Mouse (Mus musculus) heart, postnatal 4 days (tissue): ENCODE measurements around the gene Tspan5. TPM values are rescaled to one million over a fixed set of nuclear protein-coding genes. Genes with fewer than 3 reads are reported as not detected.

ENCODE experiments used
- DNase-seq: peaks from one replicate; pipeline ENCODE4 v3.0.0; 2021
- total RNA-seq, 2 experiments: library from RNA; stranded (reverse); gene quantifications; 2 replicates each; pipeline ENCODE4 v1.2.3; 2021

The Tspan5 gene
- total RNA-seq, 2 experiments from 2014 or later: 11.5 to 11.6 TPM

DNA sequence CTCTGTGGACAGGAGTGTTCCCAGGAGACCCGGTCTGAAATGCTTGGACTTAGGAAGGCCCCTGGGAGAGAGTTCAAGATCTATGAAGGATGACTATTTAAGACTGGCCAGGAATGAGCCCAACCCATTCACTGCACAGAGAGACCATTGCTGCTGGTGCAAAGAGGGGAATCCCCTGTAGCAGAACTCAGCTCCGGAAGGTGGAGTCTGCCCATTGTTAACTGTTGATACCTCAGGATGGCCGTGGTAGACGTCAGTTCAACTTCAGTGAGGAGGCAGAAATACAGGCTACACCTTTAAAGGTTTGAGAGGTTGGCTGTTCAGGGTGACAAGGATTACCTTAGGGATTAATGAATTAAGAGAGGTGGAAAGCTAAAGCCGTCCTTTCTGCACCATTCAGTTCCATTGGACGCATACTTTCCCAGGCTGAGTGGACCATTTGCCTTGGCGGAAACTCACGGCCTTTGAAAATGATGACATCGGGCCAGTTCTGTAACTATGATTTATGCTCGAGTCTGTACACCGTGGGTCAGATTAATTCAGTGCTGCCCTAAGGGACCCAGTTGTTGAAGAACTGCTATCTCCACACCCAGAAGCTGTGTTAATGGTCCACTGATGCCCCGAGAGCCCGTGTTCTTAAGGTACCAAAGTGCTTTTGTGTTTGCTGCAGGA, 71.3 kb downstream of the Tspan5 start:
- DNase-seq: no peak

DNA sequence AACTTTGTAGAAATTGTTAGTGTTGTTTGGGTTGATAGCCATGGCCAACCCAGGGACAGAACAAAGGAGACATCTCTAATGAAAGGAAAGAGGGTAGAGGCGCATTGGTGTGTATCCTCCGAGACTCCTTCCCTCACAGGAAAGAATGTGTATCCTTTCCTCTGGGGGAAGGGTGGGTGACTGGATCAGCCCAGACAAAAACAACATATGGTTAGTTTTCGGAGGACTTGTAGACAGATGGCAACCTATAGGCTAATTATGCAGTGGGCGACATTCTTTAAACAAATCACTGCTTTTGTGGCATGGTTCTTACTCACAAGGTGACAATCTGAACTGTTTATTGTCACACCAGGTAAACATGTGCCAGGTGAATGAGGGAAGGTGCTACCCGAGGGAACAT, 72.5 kb downstream of the Tspan5 start:
- DNase-seq: no peak

DNA sequence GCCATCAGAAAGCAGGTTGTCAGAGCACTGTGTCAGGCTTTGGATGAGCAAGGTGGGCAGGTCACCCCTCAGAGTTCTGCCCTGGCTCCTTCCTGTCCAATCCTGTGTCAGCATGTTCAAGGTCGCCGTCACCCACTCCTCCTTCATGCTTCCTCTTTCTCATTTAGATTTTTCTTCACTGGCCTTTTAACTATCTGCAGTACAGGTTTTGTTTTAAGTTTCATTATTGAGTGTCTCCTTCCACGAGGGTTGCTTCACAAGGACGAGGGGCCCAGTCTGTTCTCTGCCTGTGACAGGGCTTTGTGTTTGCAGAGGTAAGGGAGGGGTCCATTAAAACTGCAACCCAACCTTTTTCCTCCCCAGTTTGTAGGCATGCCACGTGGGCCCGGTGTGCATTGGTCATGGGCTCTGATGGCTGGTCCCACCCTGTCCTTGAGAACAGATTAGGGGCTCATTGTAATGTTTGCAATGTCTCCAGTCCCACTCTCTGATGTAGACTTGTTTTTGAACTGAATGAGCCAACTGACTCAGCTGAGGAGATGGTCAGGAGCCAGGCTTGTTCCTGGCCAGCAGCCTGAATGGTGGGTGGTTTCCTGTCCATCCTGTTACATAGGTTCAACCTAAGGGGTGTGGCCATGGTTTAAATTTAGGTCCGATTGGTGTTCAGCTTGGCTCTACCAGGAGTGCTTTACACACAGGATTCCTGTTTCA, 73.3 kb downstream of the Tspan5 start:
- peak; percentile 55 for DNase-seq

DNA sequence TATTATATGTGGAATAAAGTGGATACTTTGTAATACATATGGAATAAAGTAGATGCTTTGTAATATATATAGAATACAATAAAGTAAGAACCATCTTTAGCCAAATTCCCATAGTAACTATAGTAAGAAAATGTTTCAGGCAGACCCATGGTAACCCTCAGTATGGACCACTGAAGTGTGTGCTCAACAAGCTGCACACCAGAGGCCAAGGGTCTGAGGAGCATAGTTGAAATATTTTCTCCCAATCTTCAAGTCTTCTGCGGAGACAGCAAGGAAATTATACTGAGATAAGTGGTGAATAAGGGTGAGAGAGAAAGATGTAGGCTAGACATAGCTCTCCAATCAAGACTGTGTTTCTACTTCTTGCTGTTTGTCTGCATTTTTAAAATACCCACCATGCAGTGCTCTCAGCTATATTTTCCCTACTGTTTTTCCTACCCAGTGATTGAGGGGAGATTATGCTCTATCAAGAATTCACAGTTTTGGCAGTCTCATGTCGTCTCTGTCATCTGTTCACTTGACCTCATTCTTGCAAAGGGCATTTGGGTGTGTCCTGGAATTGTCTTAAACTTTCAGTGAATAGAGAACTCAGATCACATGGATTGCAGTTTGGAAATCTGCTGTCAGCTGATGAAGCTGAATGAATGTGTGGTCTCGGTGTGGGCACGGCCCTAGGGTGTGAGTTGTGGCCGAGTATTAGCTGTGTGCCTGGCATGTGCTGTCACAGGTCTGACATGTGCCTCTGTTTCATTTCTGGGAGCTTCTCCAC, 75.1 kb downstream of the Tspan5 start:
- DNase-seq: no peak

DNA sequence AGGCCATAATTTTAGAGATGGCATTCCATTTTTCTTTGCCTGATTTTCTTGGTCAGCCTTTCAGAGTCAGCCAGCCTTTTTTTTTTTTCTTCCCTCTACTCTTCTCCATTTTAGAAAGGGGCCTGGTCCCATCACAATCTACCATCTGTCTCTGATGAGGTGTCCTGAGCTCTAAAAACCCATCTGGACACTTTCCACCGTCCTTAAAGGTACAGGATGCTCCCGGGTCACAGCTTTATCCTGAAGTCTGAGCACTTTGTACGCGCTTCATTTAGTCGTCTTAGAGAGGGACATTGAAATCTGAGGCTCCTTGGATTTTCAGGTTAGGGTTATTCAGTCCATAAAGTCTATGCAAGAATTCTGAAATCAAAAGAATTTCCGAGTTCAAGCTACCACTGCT, 77.9 kb downstream of the Tspan5 start:
- DNase-seq: no peak

DNA sequence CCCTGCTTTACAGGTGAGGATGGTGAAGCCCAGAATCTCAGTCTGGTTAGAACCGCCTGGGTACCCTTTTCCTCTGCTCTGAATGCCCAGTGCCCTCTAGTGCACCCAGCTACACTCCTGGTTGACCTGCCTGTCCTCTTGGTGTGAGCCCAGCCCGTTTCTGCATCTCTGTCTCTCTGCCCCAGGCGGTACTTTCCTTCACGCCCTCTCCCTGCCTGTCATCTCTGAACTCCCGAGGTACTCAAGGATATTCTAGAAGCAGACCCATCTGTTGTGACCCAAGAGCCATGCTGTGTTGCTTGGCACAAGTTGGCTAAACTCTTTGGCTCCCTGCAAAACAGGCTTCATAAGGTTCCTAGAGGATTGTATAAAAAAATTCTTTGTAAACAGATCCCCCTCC, 78.3 kb downstream of the Tspan5 start:
- no peak for DNase-seq

DNA sequence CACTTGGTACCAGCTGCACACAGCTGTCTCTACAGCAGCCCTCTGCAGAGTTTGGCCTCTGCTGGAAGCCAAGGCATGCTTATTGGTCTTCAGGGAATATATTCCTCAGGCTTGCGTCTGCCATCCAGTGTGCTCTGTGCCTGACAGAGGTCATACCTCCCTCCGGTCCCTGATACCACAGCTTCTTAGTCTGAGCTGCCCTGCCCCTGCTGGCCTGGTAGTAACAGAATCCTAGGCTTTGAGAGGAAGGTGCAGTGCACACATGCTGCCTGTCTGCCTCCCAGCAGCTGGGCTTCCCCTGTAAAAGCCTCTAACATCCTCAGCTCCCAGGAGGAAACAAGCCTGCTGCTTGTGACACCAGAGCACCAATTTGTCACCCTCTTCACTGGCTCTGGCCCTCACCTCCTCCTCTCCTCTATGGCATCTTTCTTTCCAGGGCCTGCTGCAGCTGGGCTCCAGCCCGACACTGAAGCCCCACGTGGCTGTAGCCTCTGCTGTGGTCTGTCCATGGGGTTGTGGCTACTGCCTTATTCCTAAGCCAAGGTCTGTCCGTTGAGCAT, 80.0 kb downstream of the Tspan5 start:
- DNase-seq: no peak

DNA sequence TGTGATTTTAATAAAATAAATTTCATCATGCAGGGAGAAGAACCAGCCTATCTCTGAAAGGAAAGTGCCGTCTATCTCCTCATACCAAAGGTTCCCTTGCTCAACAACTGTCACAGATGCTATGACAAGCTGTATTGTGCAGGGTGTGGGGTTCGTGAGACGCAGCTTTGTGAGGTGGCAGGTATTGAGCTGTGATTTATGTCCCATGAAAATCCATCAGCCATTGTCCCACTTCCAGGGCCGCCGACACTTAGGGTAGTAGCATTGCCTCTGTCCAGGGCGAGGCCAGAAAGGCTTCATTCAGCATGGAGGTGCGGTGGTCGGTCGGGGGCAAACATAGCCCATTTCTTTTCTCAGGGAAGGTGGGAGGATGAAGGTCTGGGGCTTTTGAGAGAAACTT, 81.9 kb downstream of the Tspan5 start:
- DNase-seq: no peak

DNA sequence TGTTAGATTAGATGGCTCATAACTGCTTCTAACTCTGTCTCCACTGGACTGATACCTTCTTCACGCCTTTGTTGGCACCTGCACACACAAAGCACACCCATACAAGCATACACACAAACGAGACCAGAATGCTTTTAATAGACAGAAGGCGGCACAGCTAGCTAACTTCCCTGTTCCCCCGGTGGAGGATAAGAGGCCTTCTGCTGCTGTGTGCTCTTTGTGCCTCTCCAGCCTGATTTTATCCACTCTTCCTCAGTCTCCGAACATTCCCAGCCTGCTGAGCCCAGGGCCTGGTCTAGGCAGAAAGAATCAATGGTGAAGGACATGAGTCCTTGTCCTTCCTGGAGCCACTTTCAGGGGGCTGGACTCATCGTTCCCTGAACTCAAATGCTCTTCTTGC, 83.3 kb downstream of the Tspan5 start:
- no peak for DNase-seq

DNA sequence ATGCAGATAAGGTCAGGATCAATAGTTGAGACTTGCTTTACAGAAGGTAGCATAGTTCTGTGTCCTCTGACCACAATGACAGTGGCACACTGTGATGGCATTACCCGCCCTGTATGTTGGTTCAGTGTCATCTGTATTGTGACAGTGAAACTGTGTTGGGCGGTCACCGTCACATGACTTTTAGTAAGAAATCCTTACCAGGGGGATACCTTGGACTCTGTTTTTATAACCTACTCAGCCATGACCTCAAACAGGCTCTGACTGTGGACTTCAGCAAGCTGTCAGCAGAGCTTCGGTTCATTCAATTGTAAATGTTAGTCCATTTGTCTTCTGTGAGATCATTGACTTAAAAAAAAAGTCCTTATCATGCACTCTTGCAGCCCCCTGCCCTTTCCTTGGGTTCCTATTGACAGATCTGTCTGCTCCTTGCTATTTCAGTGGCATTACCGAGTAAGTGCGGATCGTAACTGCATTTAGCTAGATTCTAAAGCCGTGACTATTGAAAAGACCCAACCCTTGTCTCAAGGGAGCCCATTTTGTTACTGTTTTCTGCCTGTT, 84.3 kb downstream of the Tspan5 start:
- no peak for DNase-seq

DNA sequence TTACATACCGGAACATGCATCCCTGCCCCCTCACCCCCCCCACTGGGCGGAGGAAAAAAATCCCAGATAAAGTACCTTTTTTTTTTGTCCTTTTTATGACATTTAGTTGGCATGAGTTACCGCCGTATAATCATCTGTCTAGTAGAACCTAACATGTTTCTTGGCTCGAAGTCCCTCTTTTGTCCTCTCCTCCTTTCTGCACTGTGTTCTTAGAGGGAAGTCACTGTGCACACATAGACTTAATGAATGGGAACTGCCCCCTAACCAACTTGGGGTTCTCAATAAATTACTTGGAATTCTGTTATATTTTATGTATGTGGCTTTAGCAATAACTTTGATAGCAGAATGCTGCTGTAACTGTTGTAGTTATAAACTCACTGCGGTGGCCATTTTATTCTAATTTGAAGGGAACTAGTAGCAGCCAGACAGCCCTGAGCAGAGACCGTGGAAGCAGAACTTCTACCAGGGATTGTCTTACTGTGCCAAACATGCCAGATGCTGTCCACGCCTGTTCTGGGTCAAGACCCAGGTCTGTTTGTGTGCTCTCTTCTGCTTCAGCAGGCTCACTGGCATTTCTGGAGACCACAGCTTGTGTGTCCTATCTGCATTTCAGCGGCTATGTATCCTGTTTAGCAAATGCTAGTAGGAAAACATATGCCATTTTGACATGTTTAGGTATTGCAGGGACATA, 91.0 kb downstream of the Tspan5 start:
- no peak for DNase-seq

DNA sequence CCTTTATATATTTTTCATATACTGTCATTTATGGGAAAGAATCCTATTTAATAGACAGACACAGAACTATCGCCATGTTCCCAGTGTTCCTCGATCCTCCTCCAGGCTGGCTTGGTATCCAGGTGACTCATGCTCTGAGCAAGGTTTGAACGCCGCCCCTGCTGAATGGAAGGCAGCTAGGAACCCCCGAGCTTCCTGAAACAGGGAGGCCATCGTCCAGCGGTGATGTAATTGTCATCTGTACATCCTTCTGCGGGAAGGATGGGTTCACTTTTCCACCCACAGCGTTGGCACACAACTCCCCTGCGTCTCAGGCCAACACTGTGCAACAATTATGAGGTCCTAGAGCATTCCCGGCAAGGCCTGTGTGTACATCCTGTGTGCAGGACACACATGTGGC, 92.2 kb downstream of the Tspan5 start:
- no peak for DNase-seq

DNA sequence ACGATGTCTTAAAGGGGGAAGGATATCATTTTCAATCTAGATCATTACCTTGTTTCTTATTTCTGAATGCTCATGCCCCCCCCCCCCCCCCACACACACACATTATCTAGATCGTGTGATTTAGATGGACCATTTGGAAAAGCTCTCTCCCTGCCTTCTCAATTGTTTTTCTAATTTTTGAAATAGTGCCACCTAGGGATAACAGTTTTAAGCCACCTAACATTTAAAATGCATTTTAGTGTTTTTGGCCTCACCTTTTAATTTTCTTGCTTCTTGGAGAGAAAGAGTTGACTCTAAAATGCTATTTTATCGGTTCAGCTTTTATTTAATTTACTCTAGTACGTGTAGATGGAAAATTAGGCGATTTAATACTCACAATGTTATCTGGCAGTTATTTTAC, 94.9 kb downstream of the Tspan5 start:
- DNase-seq: no peak

DNA sequence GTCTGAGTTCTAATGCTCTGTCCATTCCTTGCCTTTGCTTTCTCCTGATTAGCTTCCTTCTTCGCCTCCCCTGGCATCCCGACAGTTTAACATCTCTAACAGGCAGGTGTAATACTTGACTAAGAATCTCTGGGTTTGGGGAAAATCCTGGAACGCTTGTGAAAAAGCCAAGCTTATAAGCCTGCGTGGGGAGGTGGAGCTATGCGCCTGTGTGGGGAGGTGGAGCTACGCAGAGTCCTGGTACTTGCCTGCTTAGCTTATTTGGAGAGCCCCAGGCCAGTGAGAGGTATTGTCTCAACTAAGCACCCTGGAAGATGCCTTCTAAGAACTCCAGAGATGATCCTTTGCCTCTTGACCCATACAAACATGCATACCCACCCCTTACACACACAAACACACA, 95.7 kb downstream of the Tspan5 start:
- DNase-seq: no peak

DNA sequence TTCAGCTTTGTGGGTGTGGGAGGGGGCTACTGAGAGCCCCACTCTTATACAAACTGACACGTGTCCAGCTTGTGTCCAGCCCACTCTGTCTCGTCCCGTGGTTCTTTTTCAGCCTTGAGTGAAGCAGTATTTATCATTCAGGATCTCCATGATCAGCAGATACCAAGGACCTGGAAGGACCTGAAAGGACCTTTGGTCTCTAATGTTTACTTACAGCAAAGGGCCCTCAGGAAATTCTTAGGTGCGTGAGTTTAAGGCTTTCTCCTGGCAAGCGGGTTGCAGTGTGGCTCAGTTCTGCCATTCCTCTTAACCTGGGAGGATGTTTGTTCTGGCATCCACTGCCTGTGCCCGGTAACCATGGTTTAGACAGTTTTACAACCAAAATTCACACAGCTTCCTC, 97.7 kb downstream of the Tspan5 start:
- no peak for DNase-seq

DNA sequence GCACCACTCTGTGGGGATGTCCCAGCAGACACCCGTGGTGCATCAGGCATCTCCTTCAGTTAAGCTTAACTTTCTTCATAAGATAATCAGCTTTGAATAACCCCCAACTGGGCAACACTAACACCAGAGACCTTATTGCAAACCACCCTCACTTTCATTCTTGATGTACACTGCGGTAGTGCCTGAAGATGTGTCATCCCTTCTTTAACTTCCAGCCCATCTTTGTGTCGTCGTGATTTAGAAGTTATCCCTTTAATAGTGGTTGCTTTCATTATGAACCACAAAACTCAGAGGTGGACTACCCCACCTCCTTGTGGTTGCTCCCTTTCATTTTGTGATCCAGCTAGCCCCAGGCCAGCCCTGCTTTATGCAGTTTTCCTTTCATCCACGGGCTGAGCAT, 99.3 kb downstream of the Tspan5 start:
- no peak for DNase-seq

DNA sequence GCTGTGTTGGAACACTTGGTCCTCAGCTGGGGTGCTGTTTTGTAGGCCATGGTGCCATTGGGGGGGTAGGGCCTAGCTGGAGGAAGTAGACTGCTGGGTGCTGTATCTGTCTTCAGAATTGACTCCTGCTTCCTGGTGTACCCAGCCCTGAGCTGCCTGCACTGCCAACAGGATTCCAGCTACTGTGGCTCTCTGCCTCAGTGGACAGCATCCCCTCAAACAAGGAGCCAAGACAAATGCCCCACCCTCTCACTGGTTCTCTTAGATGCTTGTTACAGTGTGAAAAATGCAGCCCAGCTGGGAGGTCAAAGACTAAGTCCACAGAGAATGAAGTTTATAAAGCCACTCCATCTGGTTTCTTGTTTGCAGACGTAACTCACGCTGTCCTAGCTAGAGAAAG, 101.2 kb downstream of the Tspan5 start:
- no peak for DNase-seq

DNA sequence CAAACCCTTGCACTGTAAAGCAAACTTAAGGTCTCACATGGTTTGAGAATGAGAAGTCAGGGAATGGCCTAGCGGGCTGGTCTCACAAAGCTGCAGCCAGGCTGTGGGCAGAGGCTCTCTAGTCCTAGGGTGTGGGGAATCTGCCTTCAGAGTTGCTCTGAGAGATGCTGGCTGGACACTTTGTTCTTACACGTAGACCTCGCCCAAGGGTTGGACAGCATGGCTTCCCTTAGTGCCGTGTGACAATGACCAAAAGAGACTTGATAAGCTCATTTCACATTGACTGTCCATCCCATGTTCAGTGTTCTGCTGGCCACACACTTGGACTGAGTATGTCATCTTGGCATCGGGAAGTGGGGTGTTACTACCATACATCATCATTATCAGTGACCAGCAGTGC, 101.6 kb downstream of the Tspan5 start:
- DNase-seq: no peak

DNA sequence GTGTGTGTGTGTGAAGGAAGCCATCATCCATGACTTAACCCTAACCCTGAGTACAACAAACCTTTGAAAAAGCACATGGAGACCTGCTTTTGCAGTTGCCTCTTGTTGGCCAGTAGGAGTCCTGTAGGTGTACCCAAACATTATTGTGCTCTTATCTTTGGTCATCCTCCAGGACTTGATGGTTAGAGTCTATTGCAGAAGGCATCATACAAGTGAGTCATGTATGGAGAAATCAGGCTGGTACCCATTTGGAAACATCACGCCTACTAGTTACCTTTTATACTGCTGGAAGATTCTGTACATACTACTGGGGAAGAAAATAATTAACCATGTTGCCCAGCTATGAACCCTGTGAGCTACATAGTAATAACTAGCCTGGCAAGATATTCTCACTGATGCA, 103.8 kb downstream of the Tspan5 start:
- no peak for DNase-seq

DNA sequence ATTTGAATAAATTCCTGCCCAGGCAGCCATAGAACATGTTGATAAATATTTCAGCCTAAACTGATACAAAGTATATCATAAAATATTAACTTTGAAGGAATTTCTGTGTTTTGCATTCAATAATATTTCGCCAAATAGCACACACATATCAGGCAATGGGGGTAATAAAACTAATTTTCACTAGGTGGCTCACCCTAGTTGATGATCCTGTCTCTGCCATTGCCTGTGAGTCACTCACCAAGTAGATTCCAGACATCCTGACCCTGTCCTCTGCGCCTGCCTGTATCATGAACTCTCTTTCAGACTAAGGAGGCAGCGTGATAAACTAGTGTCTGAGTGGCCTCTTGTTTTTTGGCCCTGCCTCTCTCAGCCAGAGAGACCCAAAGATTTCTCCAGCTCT, 105.8 kb downstream of the Tspan5 start:
- no peak for DNase-seq

DNA sequence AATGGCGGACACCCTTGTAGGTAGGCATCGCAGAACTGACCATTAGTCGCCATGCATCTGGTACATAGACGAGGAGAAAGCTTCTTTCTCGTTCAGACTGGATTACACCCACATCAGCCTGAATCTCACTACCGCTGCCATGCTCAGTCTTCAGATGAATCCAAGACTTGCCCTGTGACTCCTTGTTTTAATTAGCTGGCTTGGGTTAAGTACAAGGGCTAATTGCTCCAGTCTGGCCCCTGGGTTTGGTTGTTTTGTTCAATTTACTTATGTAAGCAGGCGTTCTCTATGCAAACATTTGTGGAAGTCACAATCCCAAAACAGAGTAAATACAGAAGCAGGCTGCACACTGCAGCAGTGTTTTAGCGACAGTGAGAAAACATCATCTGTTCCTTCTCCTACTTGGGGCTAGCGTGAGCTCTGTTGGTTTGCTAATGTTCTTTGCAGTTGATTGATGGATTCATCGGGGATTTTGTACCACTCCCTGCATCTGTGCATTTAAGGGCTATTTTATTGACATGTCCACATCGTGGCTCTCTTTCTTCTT, 107.8 kb downstream of the Tspan5 start:
- DNase-seq: no peak

DNA sequence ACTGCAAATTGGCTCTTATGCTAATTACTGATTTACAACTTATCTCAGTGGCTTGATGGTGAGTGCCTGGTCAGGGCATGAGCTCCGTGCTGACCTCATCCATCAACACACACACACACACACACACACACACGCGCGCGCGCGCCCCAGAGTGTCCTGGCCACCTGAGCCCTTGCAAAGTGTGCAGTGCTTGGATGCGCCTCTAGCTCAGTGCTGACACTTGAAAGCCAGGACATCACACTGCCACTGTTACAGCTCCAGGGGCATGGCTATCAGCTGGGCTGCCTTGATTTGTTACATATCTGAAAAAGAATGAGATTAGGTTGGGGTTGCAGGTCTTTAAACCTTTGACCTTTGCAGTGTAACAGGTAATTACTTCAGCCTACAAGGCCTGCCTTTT, 109.9 kb downstream of the Tspan5 start:
- no peak for DNase-seq
